Mouse (Mus musculus) layer of hippocampus, adult 18-20 months (tissue): ENCODE results near the gene Sppl2b. TPM values are rescaled to one million over a fixed set of nuclear protein-coding genes. Genes with fewer than 3 reads are reported as not detected.

Source experiments
- DNase-seq, 2 experiments: peaks; one replicate each; pipeline ENCODE4 v3.0.0; 2022; ENCODE audit warnings: low spot score in 2 of 2
- total RNA-seq, 2 experiments: library from RNA; stranded (reverse); gene quantifications; 2 replicates each; pipeline ENCODE4 v1.2.3; 2021

Sppl2b gene
- total RNA-seq, 2 experiments from 2014 or later, result 46.4 to 55.6 TPM

- DNase-seq, result no peak
Observed at GRCm38 (mm10) chr10:80896581-80897485, 41.8 kb downstream of the Sppl2b start.

GRCm38 (mm10) chr10:80897861-80898510 is 42.9 kb downstream of the Sppl2b start:
- peak; percentile 75 to 76 for DNase-seq

- DNase-seq, result no peak
Observed at GRCm38 (mm10) chr10:80899074-80899473, 44.0 kb downstream of the Sppl2b start.

GRCm38 (mm10) chr10:80899591-80900317 is 44.7 kb downstream of the Sppl2b start:
- DNase-seq, result no peak

- peak; percentile 99 to 100 for DNase-seq
Observed at GRCm38 (mm10) chr10:80900318-80901247, 45.5 kb downstream of the Sppl2b start, which contains the start of gene Timm13. Gene Timm13 (minus strand): TSS chr10:80900969.

GRCm38 (mm10) chr10:80901409-80902272 is 46.6 kb downstream of the Sppl2b start:
- DNase-seq, result no peak

GRCm38 (mm10) chr10:80902273-80902940 is 47.3 kb downstream of the Sppl2b start:
- no peak for DNase-seq

- DNase-seq, result no peak
Observed at GRCm38 (mm10) chr10:80903282-80903681, 48.2 kb downstream of the Sppl2b start.

- DNase-seq, result no peak
Observed at GRCm38 (mm10) chr10:80904004-80904693, 49.1 kb downstream of the Sppl2b start.

GRCm38 (mm10) chr10:80904709-80905108 is 49.6 kb downstream of the Sppl2b start:
- DNase-seq, result no peak

GRCm38 (mm10) chr10:80909375-80910162 is 54.5 kb downstream of the Sppl2b start:
- DNase-seq, result no peak

GRCm38 (mm10) chr10:80911354-80911753 is 56.3 kb downstream of the Sppl2b start:
- DNase-seq, result no peak

- DNase-seq, result no peak
Observed at GRCm38 (mm10) chr10:80911891-80912290, 56.8 kb downstream of the Sppl2b start.

GRCm38 (mm10) chr10:80913364-80914011 is 58.4 kb downstream of the Sppl2b start:
- DNase-seq, result no peak

GRCm38 (mm10) chr10:80914253-80914656 is 59.2 kb downstream of the Sppl2b start:
- DNase-seq, result no peak

- DNase-seq, result no peak
Observed at GRCm38 (mm10) chr10:80915260-80915659, 60.2 kb downstream of the Sppl2b start.

GRCm38 (mm10) chr10:80915736-80916135 is 60.7 kb downstream of the Sppl2b start:
- no peak for DNase-seq
